Mouse (Mus musculus): ENCODE data around the gene Cry2. TPM values are rescaled to one million over a fixed set of nuclear protein-coding genes. Genes with fewer than 3 reads are reported as not detected.

Gene Cry2
- total RNA-seq, 2 experiments from 2014 or later: 11.9 to 19.8 TPM

DNA sequence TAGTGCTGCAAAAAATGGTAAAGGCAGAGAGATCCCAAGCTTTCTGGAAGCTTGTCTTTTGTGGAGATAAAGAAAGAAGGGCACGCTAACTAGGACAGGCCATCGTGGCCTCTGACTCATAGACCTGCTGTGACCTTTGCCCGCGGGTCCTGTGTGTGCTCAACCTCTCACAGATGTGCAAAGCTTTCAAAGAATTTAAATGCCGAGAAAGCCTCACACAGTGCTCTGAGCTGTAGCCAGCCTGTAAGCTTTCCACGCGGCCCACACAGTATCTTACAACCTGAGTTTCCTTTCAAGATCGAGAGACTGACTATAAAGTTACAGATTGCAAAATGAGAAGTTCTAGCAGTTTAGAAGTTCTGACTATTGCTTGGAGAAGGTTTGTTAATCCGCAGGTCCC lies 12.0 kb upstream of the Cry2 start:
- DNase-seq: no peak

DNA sequence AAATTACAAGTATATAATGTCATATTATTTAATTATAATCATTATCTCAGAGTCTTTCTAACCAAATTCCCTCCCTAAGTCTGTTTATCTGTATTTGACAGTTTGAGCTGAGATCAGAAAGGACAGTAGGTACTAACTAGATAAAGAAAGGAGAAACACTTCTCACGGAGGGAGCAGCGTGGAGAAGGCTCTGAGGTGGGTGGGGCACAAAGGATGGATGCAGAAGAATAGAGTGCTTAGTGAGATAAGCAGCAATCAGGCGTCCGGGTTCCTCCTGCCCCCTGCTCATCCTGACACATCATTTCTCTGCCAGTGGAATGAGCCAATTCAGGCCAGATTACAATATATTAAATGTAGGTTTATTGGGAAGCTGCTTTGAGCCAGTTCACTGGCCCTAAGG lies 10.5 kb upstream of the Cry2 start:
- no peak for DNase-seq

DNA sequence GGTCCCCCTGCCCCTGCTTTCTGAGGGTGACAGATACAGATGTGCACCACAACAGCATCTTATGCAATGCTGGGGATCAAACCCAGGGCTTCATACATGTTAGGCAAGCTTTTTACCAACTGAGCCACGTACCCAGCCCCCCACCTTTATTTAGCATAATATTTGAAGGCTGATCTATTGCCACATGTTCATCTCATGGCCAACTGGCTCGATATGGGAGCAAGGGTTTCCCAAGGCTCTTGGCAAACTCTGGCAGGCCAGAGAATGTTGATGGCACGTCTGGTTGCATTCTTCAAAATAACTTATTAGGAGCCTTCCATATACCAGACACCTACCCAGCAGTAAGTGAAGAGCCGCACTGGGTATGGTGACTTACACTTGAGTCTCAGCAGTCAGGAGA lies 9.5 kb upstream of the Cry2 start:
- DNase-seq: no peak

DNA sequence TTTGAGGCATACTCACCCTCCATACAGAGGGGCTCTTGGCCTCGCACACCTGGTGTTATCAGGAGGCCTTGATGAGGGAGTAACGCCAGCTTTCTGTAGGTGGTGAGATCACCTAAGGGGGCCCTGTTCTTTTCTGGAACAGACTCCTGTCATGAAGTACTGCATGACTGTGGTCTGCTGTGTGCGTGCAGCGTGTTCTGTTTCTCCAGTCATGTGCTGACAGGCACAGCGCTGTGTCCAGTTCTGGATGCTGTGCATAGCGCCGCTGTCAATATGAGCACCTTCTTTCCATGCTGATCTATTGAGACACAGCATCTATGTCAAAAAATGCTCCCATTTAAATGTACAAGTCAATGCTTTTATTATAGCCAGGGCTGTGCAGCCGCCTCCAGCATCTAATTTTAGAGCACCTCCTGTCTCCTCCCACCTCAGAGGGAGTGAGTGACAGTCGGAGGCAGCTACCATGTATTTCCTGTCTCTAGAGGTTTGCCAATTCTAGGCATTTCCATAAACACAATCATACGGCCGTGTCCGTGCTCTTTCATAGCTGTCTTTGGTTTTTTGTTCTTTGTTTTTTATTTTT lies 8.7 kb upstream of the Cry2 start:
- no peak for DNase-seq

DNA sequence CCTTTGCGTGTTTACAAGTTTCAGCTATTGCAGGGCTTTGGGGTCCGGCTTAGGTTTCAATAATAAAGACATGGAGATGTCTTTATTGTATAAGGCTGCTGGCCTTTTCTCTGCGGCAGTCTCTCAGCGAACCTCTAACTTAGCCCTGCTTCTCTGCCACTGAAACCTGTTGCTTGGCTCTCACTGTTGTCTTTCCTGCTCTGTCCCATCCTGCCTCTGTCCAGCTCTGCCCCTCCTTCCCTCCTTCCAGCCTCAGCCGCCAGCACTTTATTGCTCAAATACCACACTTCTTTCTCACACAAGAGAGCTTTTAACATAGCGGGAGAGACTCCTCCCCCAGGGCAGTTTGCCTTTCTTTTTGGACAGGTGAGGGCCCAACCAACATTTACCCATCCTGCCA lies 6.6 kb upstream of the Cry2 start:
- DNase-seq: no peak

DNA sequence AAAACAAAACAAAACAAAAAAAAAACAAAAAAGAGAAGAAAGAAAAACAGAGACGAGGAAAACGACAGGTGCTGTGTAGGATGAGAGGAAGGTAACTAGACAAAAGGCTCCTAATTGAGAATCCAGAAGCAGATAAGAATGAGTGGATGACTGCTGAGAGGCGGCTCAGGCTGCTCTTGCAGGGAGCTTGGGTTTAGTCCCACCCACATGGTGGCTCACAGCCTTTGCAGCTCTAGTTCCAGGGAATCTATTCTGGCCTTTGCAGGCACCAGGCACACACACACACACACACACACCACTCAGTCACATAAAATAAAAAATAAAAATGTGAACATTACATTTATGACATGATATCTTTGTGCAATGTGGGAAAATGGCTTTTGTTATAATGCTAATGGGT lies 4.7 kb upstream of the Cry2 start:
- DNase-seq: no peak

DNA sequence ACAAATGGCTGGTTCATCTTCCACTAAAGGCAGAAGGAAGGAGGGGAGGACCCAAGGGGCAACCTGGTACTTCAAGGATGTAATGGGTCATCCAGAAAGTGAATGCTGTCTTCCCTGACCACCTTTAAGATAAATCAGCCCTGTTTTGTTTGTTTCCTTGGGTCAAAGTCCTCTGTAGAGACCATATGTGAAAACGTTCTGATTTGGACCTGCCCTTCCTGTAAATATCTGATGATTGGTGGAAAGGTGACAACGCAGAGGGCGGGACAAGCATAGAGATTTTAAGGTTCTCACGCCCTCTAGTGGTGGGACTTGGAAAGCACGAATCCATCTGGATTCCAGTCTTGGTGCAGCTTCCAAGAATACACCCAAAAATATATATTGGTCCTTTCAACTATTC lies 4.0 kb upstream of the Cry2 start:
- peak; percentile 57 for DNase-seq

DNA sequence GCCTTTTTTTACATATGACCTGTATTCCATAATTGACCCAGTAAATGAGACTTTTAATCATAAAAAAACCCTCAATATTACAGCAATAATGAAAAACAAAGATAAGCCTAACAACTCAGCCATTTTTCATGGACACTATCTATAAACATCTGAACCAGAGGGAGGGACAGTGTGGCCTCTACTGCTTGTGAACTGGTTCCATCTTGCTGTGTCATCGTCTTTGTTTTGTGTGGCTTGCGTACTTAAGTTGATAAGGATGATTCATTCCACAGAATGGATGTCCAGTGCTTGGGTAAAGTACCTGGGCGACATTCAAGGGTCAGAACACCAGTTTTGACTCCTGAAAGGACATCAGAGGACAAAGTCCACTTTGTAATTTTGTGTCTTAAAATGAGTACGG lies 3.5 kb upstream of the Cry2 start:
- DNase-seq: no peak

DNA sequence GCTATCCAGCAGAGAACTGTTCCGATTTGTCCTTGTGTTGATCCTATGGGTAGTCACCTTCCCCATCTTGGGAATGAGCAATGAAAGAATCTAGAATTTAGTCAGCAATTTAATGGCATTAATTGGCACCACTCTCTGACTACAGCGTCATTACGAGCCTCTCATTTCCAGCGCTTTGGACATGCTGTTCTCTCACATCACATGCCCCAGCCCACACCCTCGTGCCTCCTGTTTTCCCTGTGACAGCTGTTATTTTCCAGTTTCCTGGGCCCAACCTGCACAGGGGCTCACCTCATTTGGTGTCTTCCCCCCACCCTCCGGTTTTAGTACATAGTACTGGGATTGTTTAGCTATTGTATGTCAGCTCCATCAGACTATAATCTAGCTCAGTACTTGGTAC lies 1.2 kb upstream of the Cry2 start:
- DNase-seq: no peak

DNA sequence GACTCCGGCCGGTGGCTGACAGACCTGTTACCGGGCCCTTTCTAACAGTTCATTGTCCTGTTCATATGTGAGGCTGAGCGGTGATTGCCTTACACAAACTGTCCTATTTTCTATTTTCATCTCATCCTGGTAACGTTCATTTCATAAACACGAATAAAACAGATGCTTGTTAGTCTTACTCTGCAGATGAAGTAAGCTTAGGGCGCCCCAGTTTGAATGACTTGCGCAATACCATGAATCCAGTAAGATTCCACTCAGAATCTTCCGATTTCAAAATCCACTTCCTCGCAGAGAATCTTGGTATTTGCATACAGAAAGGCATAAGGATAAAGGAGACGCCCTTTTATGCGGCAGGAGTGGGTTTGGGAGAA lies 517 bp upstream of the Cry2 start:
- no peak for DNase-seq

DNA sequence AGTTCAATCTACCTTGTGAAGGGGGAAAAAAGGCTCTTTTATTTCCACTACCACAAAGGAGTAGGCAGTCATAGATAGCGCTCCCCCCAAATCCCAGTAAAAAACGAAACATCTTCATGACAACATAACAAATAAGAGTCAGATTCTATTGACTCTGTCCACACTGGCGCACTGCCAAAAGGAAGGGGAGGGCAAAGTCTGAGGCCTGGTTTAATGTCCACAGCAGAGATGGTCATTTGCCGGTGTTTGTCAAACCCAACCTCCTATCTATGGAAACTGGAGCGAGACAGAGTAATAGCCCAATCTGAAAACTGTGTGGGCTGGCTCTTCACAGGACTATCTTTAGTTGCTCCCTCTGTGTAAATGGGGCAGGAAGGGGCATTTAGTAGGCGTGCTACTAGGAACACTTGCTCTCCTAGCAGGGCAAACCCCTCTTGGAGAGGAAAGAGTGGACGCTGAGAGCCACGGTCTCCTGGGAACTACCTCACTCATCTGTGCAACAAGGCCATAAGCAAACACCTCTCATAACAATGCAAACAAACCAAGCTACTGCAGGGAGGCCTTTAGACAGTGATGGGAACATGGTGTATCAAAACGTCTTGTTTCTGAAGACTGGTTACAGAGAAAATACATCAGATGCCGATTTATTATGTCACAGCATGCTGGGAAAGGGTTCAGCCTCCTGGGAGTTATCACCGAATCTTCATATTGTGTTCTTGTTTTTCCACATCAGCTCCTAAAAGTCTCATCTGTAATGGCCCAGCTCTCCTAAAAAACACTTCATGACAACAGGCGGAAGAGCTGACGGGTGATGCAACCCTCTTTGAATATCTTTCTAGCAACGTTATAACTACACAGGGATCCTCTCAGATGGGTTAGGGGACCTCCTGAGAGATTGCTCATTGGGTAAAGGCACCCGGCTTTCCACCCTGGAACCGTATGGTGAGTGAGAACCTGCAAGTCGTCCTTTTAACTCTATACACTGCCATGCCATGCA lies 1.2 kb downstream of the Cry2 start:
- no peak for DNase-seq

DNA sequence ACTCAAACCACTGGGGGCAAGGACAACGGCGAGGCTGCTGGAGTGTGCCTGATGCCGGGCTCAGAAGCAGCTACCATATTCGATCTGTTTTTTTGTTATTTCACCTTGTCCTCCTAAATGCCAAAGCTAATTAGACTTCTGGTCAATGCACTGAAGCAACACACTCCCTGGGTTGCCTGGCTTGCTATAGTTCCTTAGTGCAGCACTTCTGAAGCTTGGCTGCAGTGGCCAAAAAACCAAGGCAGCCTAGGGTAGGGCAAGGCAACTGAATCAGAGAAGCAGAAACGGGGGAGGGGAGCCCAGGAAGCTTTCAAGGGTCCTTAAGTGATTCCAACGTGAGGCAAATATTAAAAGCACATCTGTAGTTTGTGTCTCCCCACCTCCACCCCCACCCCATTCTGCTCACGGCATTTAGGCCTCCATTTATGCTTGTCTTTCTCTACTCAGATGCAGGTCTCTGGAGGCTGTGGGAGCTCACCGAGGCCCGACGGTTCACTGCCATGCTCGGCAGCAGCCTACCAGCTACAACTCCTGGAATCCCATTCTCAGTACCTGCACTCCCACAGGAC lies 2.1 kb downstream of the Cry2 start:
- DNase-seq: no peak

DNA sequence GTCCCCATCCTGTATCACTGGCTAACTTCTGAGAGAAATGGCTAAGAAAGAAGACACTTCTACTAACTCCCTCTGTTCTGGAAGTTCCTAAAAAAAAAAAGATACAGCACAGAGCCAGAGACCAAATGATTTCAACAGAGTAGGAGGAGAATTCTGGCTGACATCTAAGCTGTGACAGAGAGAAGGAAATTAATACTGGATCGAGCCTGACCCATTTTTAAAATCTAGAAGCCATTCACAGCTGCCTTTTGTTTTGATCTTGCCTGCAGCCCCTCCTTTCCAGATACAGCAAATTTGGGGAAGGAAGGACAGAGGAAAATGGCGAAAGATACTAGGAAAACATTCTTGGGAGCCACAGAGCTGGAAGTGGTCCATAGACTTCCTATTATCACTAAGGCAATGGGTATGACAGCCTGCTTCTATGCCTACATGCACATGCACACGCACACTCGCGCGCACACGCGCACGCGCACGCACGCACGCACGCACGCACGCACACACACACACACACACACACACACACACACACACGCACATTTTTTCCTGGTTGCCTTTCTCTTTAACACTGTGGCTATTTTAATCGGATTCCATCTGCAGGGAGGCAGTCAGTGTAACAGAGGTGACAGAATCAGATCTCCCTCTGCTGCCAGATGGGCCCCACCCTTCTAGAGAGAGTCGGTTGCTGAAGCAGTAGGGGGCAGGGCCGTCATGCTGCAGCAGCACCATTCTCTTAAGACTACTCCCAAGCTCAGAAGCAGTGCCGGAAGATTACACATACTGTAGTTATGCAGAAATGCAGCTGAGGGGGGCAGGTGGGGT lies 2.9 kb downstream of the Cry2 start:
- DNase-seq: peak; percentile 74

DNA sequence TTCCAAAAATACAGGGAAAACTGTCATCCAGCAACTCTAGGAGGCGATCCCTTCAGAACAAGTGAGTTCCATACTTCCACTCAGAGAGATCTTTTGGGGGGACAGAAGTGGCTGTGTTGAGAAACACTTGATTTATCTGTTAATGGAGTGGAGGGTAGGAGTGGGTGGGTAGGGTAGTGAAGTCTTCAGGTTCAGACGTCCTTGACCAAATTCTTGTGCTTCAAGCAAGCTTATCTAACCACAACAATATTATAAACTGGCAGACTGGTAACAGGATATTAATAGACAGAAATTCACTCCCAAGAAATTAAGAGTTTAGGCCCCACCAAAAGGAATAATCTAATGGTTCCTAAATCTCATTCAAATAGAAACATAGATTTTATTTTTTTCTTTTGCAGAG lies 3.8 kb downstream of the Cry2 start:
- DNase-seq: no peak

DNA sequence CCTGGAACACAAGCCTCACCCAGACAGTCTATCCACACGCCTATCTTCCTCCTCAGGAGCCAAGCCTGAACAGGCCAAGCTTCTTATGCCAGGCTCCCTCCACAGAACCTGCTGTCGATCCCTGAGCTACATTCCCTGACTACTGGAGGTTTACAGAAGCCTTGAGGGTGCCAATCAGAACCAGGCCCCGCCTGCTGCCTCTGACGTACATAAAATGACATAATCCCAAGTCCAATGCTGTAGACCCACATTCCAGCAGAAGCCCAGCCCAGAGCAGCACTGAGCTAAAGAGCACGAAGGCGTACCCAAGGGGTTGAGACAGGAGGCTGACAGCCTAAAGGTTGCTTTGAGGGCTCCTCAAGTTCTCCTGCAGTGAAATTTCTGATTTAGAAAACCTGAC lies 6.0 kb downstream of the Cry2 start:
- peak; percentile 64 for DNase-seq

DNA sequence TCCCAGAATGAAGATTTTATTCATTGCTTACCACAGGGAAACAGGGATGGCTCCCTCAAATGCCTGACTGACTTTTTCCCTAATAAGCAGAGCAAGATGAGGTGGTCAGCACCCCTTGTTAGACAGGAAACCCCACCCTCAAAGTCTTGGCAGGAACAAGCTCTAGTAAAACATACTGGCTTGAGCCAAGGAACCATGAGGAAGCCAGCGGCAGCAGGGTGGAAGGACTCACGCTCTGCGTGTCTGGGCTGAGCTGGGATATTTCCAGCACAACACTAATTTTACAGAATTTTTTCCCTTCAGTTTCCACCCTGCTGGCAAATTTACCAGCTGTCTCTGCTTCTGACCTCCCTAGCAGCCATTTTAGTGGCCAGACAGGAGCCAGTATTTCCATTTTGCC lies 7.4 kb downstream of the Cry2 start:
- peak; percentile 66 for DNase-seq

DNA sequence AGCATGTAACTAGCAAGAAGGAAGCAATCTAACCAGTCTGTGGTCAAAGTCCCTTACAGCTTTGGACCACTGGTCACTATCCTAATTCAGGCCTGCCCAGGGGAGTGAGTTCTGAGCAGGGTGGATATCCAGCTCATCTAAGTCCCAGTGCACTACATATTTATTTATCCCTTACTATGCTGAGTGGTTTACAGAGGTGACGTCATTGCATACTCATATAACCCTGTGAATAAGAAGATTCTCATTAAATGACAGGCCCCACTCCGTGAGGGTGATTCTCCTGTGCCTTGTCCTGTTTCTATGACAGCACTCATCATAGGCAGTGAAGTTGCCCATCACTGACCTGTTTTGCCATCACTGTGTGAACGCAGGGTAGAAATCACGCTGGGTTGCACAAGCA lies 8.5 kb downstream of the Cry2 start:
- no peak for DNase-seq

DNA sequence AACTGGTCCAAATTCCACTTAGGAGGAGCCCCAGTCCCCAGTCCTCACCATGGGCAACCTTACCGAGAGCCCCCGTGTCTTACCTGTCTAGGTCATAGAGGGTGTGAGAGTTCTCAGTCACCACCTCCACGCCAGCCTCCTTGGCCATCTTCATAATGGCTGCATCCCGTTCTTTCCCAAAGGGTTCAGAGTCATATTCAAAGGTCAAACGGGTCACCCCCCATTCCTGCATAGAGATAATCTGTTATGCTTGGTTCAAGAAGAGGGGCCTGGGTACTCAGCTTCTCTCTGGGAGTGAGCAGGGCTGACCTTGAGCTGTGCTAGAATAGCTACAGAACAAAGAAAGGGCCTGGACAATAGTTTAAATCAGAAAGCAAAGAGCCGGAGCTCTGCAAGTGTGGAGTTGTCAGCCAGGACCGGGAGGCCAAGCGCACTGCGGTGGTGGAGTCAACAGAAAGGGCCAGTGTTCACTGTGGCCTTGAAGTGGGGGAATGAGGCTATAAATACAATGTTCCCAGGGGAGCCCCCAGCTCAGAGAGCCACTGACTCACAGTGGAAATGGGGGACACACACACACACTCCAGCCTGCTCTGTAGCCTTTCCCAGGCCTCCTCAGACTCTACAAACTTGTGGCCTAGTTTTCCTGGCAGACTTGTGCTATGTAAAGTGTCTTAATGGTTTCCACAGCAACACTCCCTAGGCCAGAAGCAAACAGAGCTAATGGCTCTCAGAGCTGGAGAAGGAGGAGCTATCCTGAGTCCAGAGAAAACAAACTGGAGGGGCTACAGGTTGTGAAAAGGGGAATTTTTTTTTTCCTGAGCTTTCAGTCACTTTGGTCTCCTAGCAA lies 9.2 kb downstream of the Cry2 start:
- DNase-seq: peak; percentile 74

DNA sequence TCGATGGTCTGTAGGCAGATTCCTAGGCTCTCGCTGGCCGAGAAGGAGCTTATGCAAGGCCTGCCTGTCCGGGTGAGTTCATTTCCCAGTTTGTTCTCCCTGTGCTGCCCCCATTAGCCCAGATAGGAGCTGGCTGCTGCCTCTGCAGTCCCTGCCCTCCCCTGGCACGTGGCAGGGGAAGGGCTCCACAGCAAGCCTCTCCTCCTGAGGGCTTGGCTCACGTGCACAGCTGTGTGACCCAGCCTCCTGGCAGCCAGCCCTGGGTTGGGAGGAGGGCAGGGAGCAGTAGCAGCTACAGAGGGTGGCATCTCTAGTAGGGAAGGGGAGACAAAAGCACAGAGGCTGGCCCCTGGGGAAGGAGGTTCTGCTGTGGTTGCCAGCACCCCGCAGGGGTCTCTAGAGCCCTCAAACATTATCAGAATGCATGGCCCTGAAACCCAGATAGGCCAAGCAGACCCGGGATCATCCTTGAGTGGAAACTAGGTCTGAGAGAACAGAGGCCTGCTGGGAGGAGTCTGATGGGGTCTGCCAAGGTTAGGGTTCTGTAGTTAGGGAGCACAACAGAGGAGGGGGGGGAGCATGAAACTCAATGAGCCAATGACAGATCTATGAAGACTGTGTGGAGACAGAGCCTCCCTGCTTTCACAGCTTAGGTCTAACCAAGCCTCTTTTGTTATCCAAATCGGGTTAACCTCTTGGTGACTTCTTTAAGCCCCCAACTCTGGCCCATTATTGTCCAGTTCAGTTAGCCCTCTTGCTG lies 10.0 kb downstream of the Cry2 start:
- peak; percentile 96 for DNase-seq

DNA sequence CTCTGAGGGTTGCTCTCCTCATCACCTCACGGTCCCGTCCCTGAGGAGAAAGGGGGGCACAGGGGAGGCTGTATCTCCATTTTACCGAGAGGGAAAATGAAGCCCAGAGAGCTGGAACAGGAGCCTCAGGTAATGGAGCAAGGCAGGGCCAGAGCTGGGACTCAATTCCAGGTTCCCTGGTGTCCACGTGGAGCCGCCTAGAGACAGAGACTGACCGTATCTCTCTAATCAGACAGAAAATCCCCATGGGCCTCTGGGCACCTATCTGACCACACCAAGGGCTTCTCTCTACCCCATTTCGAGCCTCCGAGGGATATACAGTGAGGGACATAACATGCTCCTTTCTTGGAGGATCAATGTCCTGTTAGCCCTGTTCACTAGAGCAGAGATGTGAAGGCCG lies 10.7 kb downstream of the Cry2 start:
- DNase-seq: no peak
